Mouse (Mus musculus) intestine, embryonic 14.5 days (tissue): ENCODE results near the gene Polr3g. TPM values are rescaled to one million over a fixed set of nuclear protein-coding genes. Genes with fewer than 3 reads are reported as not detected.
"Not testable (repeated sequence)": the region's sequence is repeated elsewhere in the genome, so short reads cannot be mapped to it uniquely, and the experiment has no call there.

ENCODE experiments used
- ATAC-seq: fragments of 200-750 bp; cut with Nextera tagmentation; replicated peaks from 2 replicates; pipeline ENCODE4 v1.8.0; 2017; ENCODE audit warnings: low read depth, moderate number of reproducible peaks, moderate TSS enrichment, moderate library complexity; ENCODE audit not compliant: low FRiP score, low TSS enrichment
- DNase-seq: peaks from one replicate; pipeline ENCODE4 v3.0.0-alpha.2; 2018; ENCODE audit warnings: low spot score
- H3K27ac ChIP-seq: fragments of 300-500 bp; sonication (generic); 2 replicates; pipeline ENCODE4 v1.5.1; 2014; ENCODE audit warnings: low read depth, mild to moderate bottlenecking, control low read depth
- H3K27me3 ChIP-seq: fragments of 300-500 bp; sonication (generic); replicated peaks from 2 replicates; pipeline ENCODE4 v1.6.1; 2014; ENCODE audit warnings: low read length, control low read depth; ENCODE audit not compliant: control insufficient read depth, insufficient read depth
- H3K36me3 ChIP-seq: fragments of 300-500 bp; sonication (generic); 2 replicates; pipeline ENCODE4 v1.6.1; 2014; ENCODE audit warnings: low read length, control low read depth; ENCODE audit not compliant: control insufficient read depth, insufficient read depth
- H3K4me1 ChIP-seq: fragments of 300-500 bp; sonication (generic); replicated peaks from 2 replicates; pipeline ENCODE4 v1.6.1; 2014; ENCODE audit warnings: low read length, control low read depth, mixed read lengths; ENCODE audit not compliant: control insufficient read depth, insufficient read depth
- H3K4me2 ChIP-seq: fragments of 300-500 bp; sonication (generic); 2 replicates; pipeline ENCODE4 v1.6.1; 2014; ENCODE audit warnings: low read length
- H3K4me3 ChIP-seq: fragments of 300-500 bp; sonication (generic); 2 replicates; pipeline ENCODE4 v1.5.1; 2014; ENCODE audit warnings: low read depth, low read length, control low read depth, mixed read lengths
- H3K9ac ChIP-seq: fragments of 300-500 bp; sonication (generic); 2 replicates; pipeline ENCODE4 v1.6.1; 2014; ENCODE audit warnings: mild to moderate bottlenecking, low read length
- H3K9me3 ChIP-seq: fragments of 300-500 bp; sonication (generic); 2 replicates; pipeline ENCODE4 v1.6.1; 2016; ENCODE audit warnings: low read length, control low read depth; ENCODE audit not compliant: control insufficient read depth
- WGBS: fragments of 180-500 bp; shearing (Covaris S2); extraction: QIAGEN DNeasy Blood & Tissue Kit; methylation state at CpG from one replicate; pipeline ENCODE4 v1.1.7; 2014; 5-methylcytosine and 5-hydroxymethylcytosine counted together
- polyA plus RNA-seq: library from polyadenylated mRNA; unstranded; fragments of >200 nt; fragmentation: Nextera tagmentation; extraction: Ambion mirVana; gene quantifications from 2 replicates; pipeline ENCODE4 v1.2.1, GENCODE M21; 2014

Gene Polr3g
- polyA plus RNA-seq, 1 experiment from 2014 or later = 16.1 TPM

DNA sequence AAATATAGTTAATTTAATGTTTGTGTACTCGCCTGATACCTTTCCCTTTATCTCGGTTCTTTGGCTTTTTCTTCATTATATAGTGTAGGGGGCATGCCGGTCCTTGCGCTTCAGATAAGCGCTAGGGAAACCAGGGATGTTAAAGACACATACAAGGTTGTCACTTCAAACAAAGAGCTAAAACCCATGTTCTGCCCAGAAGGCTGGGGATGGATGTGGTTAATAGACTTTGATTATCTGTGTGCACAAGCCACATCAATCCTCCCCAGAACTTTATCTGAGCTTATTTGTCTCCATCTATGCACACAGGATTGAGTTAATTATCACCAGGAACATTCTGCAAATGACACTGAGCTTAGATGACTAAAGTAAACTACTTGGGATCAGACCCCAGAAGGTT lies 25.8 kb upstream of the Polr3g start:
- no peak overlapping the region for H3K4me2 ChIP-seq
- H3K4me1 ChIP-seq = no peaks in the 10 kb centered on the region
- ATAC-seq (no peak), DNase-seq (no peak)
- H3K9ac ChIP-seq = no peak overlapping the region
- no peaks in the 10 kb centered on the region for H3K27me3 ChIP-seq
- WGBS = 76% methylated on average over 5 of the region's 5 CpGs
- H3K9me3 ChIP-seq = no peaks in the 10 kb centered on the region
- H3K27ac ChIP-seq = no peak overlapping the region
- H3K36me3 ChIP-seq = no peaks in the 10 kb centered on the region
- no peak overlapping the region for H3K4me3 ChIP-seq

DNA sequence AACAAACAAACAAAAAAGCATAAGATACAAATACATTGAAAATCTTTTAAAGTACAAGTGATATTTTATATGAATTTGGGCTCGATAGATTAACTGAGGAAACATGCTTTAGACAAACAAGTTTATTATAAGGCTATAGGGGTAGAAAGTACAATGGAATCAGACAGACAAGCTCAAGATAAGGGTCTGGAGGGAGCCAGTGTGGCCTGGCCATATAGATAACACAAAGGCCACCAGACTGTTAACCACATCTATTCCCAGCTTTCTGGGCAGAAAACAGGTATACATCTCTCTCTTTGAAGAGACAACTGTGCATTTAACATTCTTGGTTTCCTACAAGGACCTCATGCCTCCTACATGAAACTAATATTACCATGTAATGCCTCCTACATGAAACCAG lies 19.5 kb upstream of the Polr3g start:
- DNase-seq = no peak

DNA sequence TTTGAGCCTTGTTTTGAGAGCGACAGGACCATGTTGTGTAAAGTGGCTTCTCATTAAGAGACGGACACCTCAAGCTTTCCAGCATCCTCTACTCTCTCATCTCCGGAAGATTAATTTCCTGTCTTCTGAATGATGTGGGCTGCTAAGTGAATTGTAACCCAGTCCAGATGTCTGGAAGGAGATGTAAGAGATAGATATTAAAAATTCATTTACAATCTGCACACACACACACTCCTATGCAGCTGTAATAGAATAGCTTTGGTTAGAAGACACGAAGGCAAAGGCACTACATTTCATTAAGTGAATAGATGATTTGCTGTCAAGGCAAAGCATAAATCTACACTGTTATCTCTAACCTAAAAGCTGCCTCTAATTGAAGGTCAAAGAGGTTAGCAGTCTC lies 18.3 kb upstream of the Polr3g start:
- H3K36me3 ChIP-seq = no peaks in the 10 kb centered on the region
- H3K4me1 ChIP-seq = no peaks in the 10 kb centered on the region
- H3K9ac ChIP-seq = no peak overlapping the region
- DNase-seq = no peak
- H3K27me3 ChIP-seq = no peaks in the 10 kb centered on the region
- WGBS = 64% methylated on average over 4 of the region's 4 CpGs
- no peak overlapping the region for H3K4me3 ChIP-seq
- no peaks in the 10 kb centered on the region for H3K9me3 ChIP-seq
- no peak overlapping the region for H3K27ac ChIP-seq
- no peak overlapping the region for H3K4me2 ChIP-seq
- ATAC-seq = no peak

More for the DNA sequence above, 19.5 kb upstream of the Polr3g start:
- Histone ChIP-seq H3K4me2 (no peak overlapping the region), H3K4me3 (no peak overlapping the region), H3K9me3 (no peaks in the 10 kb centered on the region), H3K4me1 (no peaks in the 10 kb centered on the region), H3K27ac (no peak overlapping the region), H3K27me3 (no peaks in the 10 kb centered on the region), H3K9ac (no peak overlapping the region), H3K36me3 (no peaks in the 10 kb centered on the region)
- ATAC-seq = no peak
- 92% methylated on average over 1 of the region's 1 CpGs for WGBS

DNA sequence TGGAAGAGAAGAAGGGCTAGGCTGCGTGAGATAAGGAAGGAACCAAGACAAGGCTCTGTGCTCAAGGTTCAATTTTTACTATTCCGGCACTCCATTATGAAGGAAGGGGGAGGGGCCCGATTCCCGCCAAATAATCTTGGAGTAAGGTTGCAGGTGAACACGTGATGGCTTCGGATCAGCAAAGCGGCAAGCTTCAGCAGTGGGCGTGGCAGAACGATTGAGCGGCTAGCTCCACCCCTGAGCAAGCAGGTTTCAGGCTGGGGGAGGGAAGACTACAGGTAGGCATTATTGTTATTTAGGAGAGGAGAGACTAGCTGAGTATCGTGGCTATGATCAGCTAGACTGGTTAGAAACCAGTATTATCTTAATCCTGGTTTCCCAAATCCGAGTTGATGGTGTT lies 17.3 kb upstream of the Polr3g start:
- not testable (repeated sequence) for ATAC-seq, H3K9ac ChIP-seq, H3K4me1 ChIP-seq, H3K27ac ChIP-seq, H3K4me2 ChIP-seq, H3K9me3 ChIP-seq, H3K36me3 ChIP-seq, H3K27me3 ChIP-seq, DNase-seq, H3K4me3 ChIP-seq
- 56% methylated on average over 12 of the region's 12 CpGs for WGBS

DNA sequence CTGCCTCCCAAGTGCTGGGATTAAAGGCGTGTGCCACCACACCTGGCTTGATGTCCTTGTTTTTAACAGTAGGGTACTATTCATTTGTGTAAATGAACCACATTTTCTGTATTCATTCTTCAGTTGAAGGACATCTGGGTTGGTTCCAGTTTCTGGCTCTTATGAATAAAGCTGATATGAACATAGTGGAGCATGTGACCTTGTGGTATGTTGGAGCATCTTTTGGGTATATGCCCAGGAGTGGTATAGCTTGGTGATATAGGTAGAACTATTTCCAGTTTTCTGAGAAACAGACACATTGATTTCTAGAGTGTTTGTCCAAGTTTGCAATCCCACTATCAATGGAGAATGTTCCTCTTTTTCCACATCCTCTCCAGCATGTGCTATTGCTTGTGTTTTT lies 3.1 kb upstream of the Polr3g start:
- Histone ChIP-seq H3K36me3 (no peaks in the 10 kb centered on the region), H3K27ac (no peak overlapping the region), H3K27me3 (no peaks in the 10 kb centered on the region), H3K4me1 (peaks cover 9% of the 10 kb centered on the region; the same call in 1 of the 2 replicates), H3K4me3 (no peak overlapping the region), H3K4me2 (no peak overlapping the region), H3K9me3 (no peaks in the 10 kb centered on the region), H3K9ac (no peak overlapping the region)
- 87% methylated on average over 1 of the region's 1 CpGs for WGBS
- no peak for ATAC-seq
- no peak for DNase-seq

DNA sequence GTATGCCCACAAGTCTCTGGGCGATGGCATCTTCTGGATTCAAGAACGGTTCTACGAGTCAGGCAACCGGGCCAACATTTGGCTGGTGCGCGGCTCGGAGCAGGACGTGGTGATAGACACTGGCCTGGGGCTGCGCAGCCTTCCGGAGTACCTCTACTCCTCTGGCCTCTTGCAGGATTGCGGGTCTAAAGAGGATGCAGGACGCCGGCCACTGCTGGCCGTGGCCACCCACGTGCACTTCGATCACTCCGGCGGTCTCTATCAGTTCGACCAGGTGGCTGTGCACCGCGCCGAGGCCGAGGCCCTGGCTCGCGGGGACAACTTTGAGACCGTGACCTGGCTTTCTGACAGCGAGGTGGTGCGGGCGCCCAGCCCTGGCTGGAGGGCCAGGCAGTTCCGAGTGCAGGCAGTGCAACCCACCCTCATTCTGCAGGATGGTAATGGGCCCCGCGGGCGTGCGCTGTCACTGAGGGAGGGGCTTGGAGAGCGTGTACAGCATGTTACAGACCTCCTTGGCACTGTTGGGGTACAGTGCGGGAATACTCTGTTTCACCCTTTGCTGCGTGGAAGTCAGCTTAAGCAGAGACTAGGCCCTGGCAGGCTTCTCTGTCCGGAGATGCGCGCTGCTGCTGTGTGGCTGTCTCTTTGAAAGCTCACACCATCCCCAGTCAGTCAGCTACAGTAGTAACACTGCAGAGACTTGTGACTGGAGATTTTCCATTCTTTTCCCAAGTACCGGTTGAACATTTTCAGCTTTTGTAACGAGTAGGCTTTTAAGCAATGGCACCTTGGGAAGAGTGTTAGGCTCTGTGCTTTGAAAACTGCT lies 946 bp upstream of the Polr3g start:
- 1% methylated on average over 42 of the region's 42 CpGs for WGBS
- peak; percentile 22; the same call in 1 of the 2 replicates for ATAC-seq

DNA sequence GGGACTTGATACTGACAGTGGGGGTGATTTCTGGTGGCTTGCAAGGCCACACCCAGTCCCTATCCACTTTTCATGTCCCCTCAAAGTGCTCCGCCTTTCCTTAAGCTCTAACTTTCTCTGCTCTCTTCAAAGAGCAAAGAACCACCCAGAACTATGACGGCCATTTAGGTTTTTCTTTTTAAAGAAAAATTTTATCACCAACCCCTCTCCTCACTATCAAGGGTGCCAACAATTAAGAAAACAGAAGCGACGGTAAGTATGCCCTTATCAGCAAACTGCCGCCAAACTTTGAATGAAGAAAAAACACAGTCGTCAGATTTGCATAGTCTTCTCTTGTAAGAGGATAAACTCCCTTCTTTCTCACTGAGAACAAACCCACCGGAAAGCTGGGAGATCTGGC lies 547 bp downstream of the Polr3g start:
- H3K4me1 ChIP-seq = peaks cover 9% of the 10 kb centered on the region; the same call in 1 of the 2 replicates
- H3K27me3 ChIP-seq = no peaks in the 10 kb centered on the region
- peak overlapping the region; percentile 64 for H3K4me2 ChIP-seq
- H3K36me3 ChIP-seq = no peaks in the 10 kb centered on the region
- no peaks in the 10 kb centered on the region for H3K9me3 ChIP-seq
- no peak overlapping the region for H3K27ac ChIP-seq
- peak overlapping the region; percentile 61 for H3K4me3 ChIP-seq
- DNase-seq (no peak), ATAC-seq (no peak)
- H3K9ac ChIP-seq = peak overlapping the region; percentile 61
- 0% methylated on average over 7 of the region's 7 CpGs for WGBS

More for the DNA sequence above, 946 bp upstream of the Polr3g start:
- Histone ChIP-seq H3K9me3 (no peaks in the 10 kb centered on the region), H3K9ac (peak overlapping the region; percentile 61), H3K27ac (peak overlapping the region; percentile 76; the same call in 1 of the 2 replicates), H3K4me1 (peaks cover 9% of the 10 kb centered on the region; the same call in 1 of the 2 replicates), H3K27me3 (no peaks in the 10 kb centered on the region), H3K4me2 (peak overlapping the region; percentile 64), H3K36me3 (no peaks in the 10 kb centered on the region), H3K4me3 (peak overlapping the region; percentile 61)
- DNase-seq = peak; percentile 88

DNA sequence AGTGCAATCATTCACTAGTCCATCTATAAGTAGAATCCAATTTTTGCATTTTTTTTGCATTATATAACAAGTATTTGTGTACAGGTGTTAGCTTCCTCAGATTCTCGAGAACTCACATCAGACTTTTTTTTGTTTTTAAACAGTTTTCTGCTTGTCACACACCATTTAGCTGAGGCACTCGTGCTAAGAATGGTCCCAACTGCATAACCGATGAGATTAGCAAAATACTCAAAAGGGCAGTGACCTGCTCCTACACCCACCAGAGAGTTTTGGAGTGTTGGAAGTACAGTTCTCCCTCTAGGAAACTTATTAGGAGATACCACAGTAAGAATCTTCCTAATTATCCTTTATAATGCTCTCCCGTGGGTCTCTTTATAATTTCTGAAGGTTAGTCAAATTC lies 1.0 kb downstream of the Polr3g start:
- ATAC-seq (no peak), DNase-seq (no peak)
- H3K27me3 ChIP-seq = no peaks in the 10 kb centered on the region
- no peaks in the 10 kb centered on the region for H3K9me3 ChIP-seq
- no peaks in the 10 kb centered on the region for H3K36me3 ChIP-seq
- peak overlapping the region; percentile 64 for H3K4me2 ChIP-seq
- H3K4me1 ChIP-seq = peaks cover 9% of the 10 kb centered on the region; the same call in 1 of the 2 replicates
- peak overlapping the region; percentile 61 for H3K4me3 ChIP-seq
- no peak overlapping the region for H3K27ac ChIP-seq
- WGBS = 41% methylated on average over 4 of the region's 4 CpGs
- peak overlapping the region; percentile 61; the same call in 1 of the 2 replicates for H3K9ac ChIP-seq

DNA sequence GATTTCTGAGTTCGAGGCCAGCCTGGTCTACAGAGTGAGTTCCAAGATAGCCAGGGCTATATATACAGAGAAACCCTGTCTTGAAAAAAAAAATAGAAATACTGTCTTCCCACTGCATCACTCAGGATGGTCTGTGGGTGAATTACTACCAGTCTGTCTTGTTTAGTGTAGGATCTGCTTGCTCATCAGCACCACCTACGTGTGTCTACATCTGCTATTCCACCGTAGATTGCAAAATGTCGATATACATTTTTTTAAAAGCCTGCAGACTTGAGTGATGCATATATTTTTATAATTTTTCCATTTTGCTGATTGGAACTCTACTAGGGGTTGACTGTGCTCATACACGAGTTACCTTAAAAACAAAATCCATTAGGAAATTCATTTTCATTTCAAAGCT lies 4.5 kb downstream of the Polr3g start:
- Histone ChIP-seq H3K4me3 (no peak overlapping the region), H3K4me1 (peaks cover 4% of the 10 kb centered on the region; the same call in 1 of the 2 replicates), H3K27me3 (no peaks in the 10 kb centered on the region), H3K27ac (no peak overlapping the region), H3K9me3 (no peaks in the 10 kb centered on the region), H3K4me2 (no peak overlapping the region), H3K9ac (no peak overlapping the region), H3K36me3 (no peaks in the 10 kb centered on the region)
- ATAC-seq = no peak
- no peak for DNase-seq
- WGBS = 95% methylated on average over 5 of the region's 5 CpGs
